Mouse (Mus musculus): ENCODE data around the gene Srsf2. TPM values are rescaled to one million over a fixed set of nuclear protein-coding genes. Genes with fewer than 3 reads are reported as not detected.

The Srsf2 gene
- polyA plus RNA-seq, 2 experiments from 2014 or later = 543 to 659 TPM

- ATAC-seq = no peak
These were observed 44.8 kb downstream of the Srsf2 start for GRCm38 (mm10) chr11:116807938-116808606.

DNA sequence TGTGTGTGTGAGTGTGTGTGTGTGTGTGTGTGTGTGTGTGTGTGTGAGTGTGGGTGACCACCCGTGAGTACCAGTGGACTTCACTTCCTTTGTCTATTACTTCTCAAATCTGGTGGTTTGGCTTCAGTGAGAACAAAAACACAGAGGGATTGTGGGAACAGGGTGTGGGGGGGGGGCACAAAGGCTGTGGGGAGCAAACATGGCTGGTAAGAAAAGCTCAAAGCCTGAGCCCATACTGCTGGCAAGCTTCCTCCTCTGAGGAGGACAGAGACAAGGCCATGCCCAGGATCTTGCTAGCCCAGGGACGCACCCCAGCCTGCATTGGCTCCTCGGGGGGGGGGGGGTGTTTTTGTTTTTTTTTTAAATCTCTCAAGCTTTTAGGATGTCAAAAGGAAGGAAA lies 45.4 kb downstream of the Srsf2 start:
- no peak for ATAC-seq

DNA sequence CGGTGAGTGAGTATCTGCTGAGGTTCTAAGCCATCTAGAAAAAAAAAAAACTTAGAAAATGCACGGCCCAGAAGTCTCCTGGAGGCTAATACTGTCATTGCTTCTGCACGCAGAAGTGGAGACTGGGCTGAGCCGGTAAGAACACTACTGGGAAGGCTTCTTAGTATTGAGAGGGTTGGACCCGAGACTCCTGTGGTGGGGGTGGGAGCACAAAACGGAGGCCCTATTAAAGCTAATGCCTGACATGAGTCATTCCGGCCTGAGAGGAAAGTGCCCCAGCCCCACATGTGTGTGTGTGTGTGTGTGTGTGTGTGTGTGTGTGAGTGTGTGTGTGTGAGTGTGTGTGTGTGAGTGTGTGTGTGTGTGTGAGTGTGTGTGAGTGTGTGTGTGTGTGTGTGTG lies 45.8 kb downstream of the Srsf2 start:
- ATAC-seq = no peak

DNA sequence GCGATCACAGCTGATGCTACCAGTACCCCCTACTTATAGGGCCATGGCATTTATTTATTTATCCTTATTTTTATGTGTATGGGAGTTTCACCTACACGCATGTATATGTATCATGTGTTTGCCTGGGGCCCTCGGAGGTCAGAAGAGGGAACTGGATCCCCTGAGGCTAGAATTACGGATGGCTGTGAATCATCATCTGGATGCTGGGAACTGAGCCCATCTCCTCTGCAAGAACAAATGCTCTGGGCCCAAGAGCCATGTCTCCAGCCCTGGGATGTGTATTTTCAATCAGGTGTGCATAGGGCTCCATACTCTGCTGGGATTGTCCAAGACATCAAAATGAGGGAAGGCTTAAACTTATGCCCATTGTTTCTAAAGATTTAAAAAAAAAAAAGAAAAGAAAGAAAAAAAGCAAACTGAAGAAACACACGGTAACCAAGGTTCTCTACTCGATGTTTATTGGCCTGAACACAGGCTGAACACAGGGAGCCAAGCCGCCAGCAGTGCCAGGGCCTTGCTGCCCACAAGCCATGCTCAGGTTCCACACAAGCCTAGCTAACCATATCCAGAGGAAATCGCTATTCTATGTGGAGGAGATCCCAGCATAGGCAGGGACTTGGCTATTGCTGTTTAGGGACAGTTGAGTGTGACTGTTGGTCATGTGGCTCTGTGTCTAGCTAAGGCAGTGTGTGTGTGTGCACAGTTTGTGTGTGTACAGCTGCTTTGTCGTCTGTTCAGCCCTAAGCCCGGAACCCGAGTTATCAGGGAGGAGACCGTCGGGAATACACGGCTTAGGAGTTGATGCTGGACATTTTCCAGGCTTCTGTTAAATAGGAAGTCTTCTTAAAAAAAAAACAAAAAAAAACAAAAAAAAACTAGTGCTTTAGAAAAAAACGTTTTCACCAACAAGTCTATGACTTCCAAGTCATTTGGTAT lies 46.5 kb downstream of the Srsf2 start:
- no peak for ATAC-seq

GRCm38 (mm10) chr11:116802709-116803108 lies 50.2 kb downstream of the Srsf2 start:
- ATAC-seq = no peak

GRCm38 (mm10) chr11:116801106-116801505 lies 51.8 kb downstream of the Srsf2 start:
- ATAC-seq = no peak

Other genes starting within 250 kb of the Srsf2 start
- gene Rhbdf2, start 226.1 kb downstream of the Srsf2 start, polyA plus RNA-seq (2017; shearing (Covaris generic)) = 1 to 10 TPM; 3.3 to 4.3 TPM
- gene Prcd, start 199.6 kb downstream of the Srsf2 start, polyA plus RNA-seq (2017; shearing (Covaris generic)) = not detected
- not detected for gene Cygb, start 198.8 kb downstream of the Srsf2 start, polyA plus RNA-seq (2017; shearing (Covaris generic))
- under 1 TPM; 0.49 to 0.55 TPM for gene St6galnac1, start 77.6 kb downstream of the Srsf2 start, polyA plus RNA-seq (2017; shearing (Covaris generic))
- gene Mxra7, start 25.0 kb downstream of the Srsf2 start, polyA plus RNA-seq (2017; shearing (Covaris generic)) = not detected
- gene Mettl23, start 9.8 kb downstream of the Srsf2 start, polyA plus RNA-seq (2017; shearing (Covaris generic)) = 100 to 1,000 TPM; 161 to 189 TPM
- 10 to 100 TPM; 48.1 to 62.6 TPM for gene Jmjd6, start 9.6 kb downstream of the Srsf2 start, polyA plus RNA-seq (2017; shearing (Covaris generic))
- 10 to 100 TPM; 30.0 to 32.9 TPM for gene Mfsd11, start 654 bp downstream of the Srsf2 start, polyA plus RNA-seq (2017; shearing (Covaris generic))
- not detected for gene Mgat5b, start 65.8 kb upstream of the Srsf2 start, polyA plus RNA-seq (2017; shearing (Covaris generic))